Mouse (Mus musculus) lung, adult 2 months (tissue): ENCODE results near the gene Ccdc60.

Experiments used
- CTCF ChIP-seq: fragments of 200-500 bp; IDR thresholded peaks from 2 replicates; pipeline ENCODE4 v1.5.1; 2011; ENCODE audit warnings: mild to moderate bottlenecking, low read length, control low read depth; ENCODE audit not compliant: insufficient read depth
- POLR2A ChIP-seq: fragments of 200-500 bp; IDR thresholded peaks from 2 replicates; pipeline ENCODE4 v1.6.1; 2011; ENCODE audit warnings: low read depth, mild to moderate bottlenecking, control low read depth, low read length, borderline replicate concordance; ENCODE audit errors: extremely low read depth

GRCm38 (mm10) chr5:116231841-116232643 lies 56.7 kb downstream of the Ccdc60 start:
- TF ChIP-seq CTCF (peak; percentile 81), POLR2A (no peak)
